Mouse (Mus musculus) cerebellum, postnatal 10 days (tissue): ENCODE measurements at regions not wholly inside any gene's neighbourhood (a gene's known extent, or its start where the extent isn't known, plus 50 kb on each side); places are given as distances from the start of the nearest gene placed in this dataset.
A peak's percentile ranks its signal among the peaks of the same experiment; 100 is the strongest.

Source experiments
- DNase-seq, 2 experiments: peaks; one replicate each; pipeline ENCODE4 v3.0.0; 2021; ENCODE audit warnings: mixed read lengths in 2 of 2

GRCm38 (mm10) chr8:97131285-97132017, 1243.1 kb upstream of the Got2 start:
- no peak for DNase-seq

GRCm38 (mm10) chr8:97130827-97131226, 1242.5 kb upstream of the Got2 start:
- DNase-seq: no peak

GRCm38 (mm10) chr8:97108719-97109391, 1220.5 kb upstream of the Got2 start:
- DNase-seq: peak; percentile 29 to 36
